Mouse (Mus musculus) spleen, adult 2 months (tissue): ENCODE measurements around the gene Olfr99. TPM values are rescaled to one million over a fixed set of nuclear protein-coding genes. Genes with fewer than 3 reads are reported as not detected.
"Not testable (repeated sequence)": the region's sequence is repeated elsewhere in the genome, so short reads cannot be mapped to it uniquely, and the experiment has no call there.

Experiments used
- DNase-seq, 2 experiments: peaks; one replicate each; pipeline versions ENCODE4 v3.0.0 to v3.0.0-alpha.2; 2012 to 2021; ENCODE audit warnings: low spot score in 2 of 2, low read depth in 1 of 2
- H3K27ac ChIP-seq: fragments of 200-500 bp; 2 replicates; pipeline ENCODE4 v1.5.1; 2012; ENCODE audit warnings: low read length, inconsistent platforms; ENCODE audit not compliant: insufficient read depth
- H3K27me3 ChIP-seq: fragments of 200-500 bp; 2 replicates; pipeline ENCODE4 v1.6.1; 2012; ENCODE audit warnings: mild to moderate bottlenecking, moderate library complexity, low read length, inconsistent platforms; ENCODE audit not compliant: control insufficient read depth, insufficient read depth
- H3K36me3 ChIP-seq: fragments of 200-500 bp; 2 replicates; pipeline ENCODE4 v1.6.1; 2012; ENCODE audit warnings: mild to moderate bottlenecking, low read length, inconsistent platforms; ENCODE audit not compliant: control insufficient read depth, insufficient read depth
- H3K4me1 ChIP-seq: fragments of 200-500 bp; 2 replicates; pipeline ENCODE4 v1.6.1; 2011; ENCODE audit warnings: inconsistent platforms; ENCODE audit not compliant: control insufficient read depth, insufficient read depth, insufficient read length
- H3K4me3 ChIP-seq: fragments of 200-500 bp; 2 replicates; pipeline ENCODE4 v1.5.1; 2011; ENCODE audit warnings: mild to moderate bottlenecking, inconsistent platforms; ENCODE audit not compliant: insufficient read depth, insufficient read length; ENCODE audit errors: extremely low read depth
- CTCF ChIP-seq: fragments of 200-500 bp; IDR thresholded peaks from 2 replicates; pipeline ENCODE4 v1.5.1; 2011; ENCODE audit warnings: mild to moderate bottlenecking, inconsistent platforms; ENCODE audit not compliant: insufficient read depth, insufficient read length, insufficient replicate concordance; ENCODE audit errors: extremely low read depth
- POLR2A ChIP-seq: fragments of 200-500 bp; IDR thresholded peaks from 2 replicates; pipeline ENCODE4 v1.6.1; 2011; ENCODE audit warnings: low read depth, low read length, inconsistent platforms
- WGBS: fragments of 180-500 bp; shearing (Covaris S2); methylation state at CpG from one replicate; pipeline ENCODE4 v1.1.7; 2018; 5-methylcytosine and 5-hydroxymethylcytosine counted together
- polyA plus RNA-seq: library from polyadenylated mRNA; depleted of rRNA; stranded (reverse); fragments of >200 nt; gene quantifications from 2 replicates; pipeline ENCODE4 v1.2.3, GENCODE M21; 2012; rRNA removed

Olfr99 gene
- polyA plus RNA-seq, 1 experiment: not detected

DNA sequence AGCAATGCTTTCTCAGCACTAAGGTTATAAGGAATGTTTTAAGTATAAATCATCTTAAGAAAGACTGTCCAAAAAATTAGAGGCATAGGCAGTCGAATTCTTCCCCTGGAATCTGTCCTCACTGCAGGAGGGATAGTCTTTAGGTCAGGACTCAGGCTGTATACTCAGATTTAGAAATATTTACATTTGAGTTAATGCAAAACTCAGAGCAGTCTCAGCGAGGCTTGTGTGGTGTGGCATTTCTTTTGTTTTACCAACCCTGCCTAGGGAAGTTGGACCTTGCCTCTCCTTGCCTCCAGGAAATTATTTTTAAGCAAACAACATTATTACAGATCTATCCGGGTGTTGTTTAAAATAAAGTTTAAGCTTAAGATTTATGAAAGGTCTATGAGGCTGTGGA lies 41.1 kb downstream of the Olfr99 start:
- Histone ChIP-seq H3K4me3 (no peak overlapping the region), H3K27ac (no peak overlapping the region), H3K36me3 (no peaks in the 10 kb centered on the region), H3K27me3 (no peaks in the 10 kb centered on the region), H3K4me1 (no peaks in the 10 kb centered on the region)
- 57% methylated on average over 3 of the region's 3 CpGs for WGBS
- TF ChIP-seq POLR2A: no peak
- no peak for TF ChIP-seq CTCF
- DNase-seq: no peak

DNA sequence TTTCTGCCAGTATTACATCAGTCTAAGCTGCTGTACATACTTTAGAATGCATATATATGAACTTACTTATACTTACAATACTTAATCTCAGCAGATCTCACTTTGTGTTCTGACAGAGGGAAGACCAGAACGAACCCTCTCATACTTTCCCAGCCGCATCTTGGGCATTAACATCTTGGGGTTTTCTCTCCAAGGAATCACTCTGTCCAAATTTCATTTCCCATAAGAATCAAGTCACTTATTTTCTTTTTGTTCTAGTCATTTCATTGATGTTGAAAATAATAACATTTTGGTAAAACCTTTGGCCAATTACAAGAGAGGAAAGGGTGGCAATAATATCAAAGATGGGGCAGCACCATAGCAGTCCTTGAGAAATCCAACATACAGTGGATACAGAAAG lies 46.0 kb downstream of the Olfr99 start, which contains the start of gene Olfr97:
Gene Olfr97 (minus strand): TSS at position 101 of the 400 bp plus-strand sequence.
- H3K27me3 ChIP-seq, H3K27ac ChIP-seq, H3K4me3 ChIP-seq, DNase-seq, H3K36me3 ChIP-seq, H3K4me1 ChIP-seq: not testable (repeated sequence)
- 90% methylated on average over 2 of the region's 2 CpGs for WGBS

Other genes starting within 250 kb of the Olfr99 start
- gene Gabbr1, start 237.5 kb downstream of the Olfr99 start, polyA plus RNA-seq: 28.7 and 29.7 TPM in 2 replicates
- gene Olfr90, start 195.0 kb downstream of the Olfr99 start, polyA plus RNA-seq: 0.14 TPM in 1 of 2 replicates, not detected in the other
- gene Olfr91, start 185.2 kb downstream of the Olfr99 start, polyA plus RNA-seq: not detected in 2 replicates
- not detected in 2 replicates for gene Olfr92, start 163.4 kb downstream of the Olfr99 start, polyA plus RNA-seq
- gene Olfr93, start 122.0 kb downstream of the Olfr99 start, polyA plus RNA-seq: not detected in 2 replicates
- gene Ubd, start 89.6 kb downstream of the Olfr99 start, polyA plus RNA-seq: 1.1 and 1.5 TPM in 2 replicates
- gene Olfr94, start 82.5 kb downstream of the Olfr99 start, polyA plus RNA-seq: not detected in 2 replicates
- gene Olfr95, start 70.3 kb downstream of the Olfr99 start, polyA plus RNA-seq: not detected in 2 replicates
- not detected in 2 replicates for gene Olfr96, start 63.3 kb downstream of the Olfr99 start, polyA plus RNA-seq
- gene Olfr97, start 46.1 kb downstream of the Olfr99 start, polyA plus RNA-seq: not detected in 2 replicates
- not detected in 2 replicates for gene Olfr98, start 19.7 kb downstream of the Olfr99 start, polyA plus RNA-seq
- 27.0 and 27.4 TPM in 2 replicates for gene H2-M3, start 13.2 kb downstream of the Olfr99 start, polyA plus RNA-seq
- gene Olfr101, start 20.9 kb upstream of the Olfr99 start, polyA plus RNA-seq: not detected in 2 replicates
- not detected in 2 replicates for gene Olfr102, start 33.6 kb upstream of the Olfr99 start, polyA plus RNA-seq
- gene Olfr103, start 56.2 kb upstream of the Olfr99 start, polyA plus RNA-seq: not detected in 2 replicates
- not detected in 2 replicates for gene Olfr104-ps, start 76.1 kb upstream of the Olfr99 start, polyA plus RNA-seq
- not detected in 2 replicates for gene Olfr105-ps, start 95.6 kb upstream of the Olfr99 start, polyA plus RNA-seq
- not detected in 2 replicates for gene Olfr106-ps, start 106.9 kb upstream of the Olfr99 start, polyA plus RNA-seq
- gene Olfr107, start 115.8 kb upstream of the Olfr99 start, polyA plus RNA-seq: not detected in 2 replicates
- not detected in 2 replicates for gene Olfr108, start 162.0 kb upstream of the Olfr99 start, polyA plus RNA-seq
- gene Olfr109, start 175.5 kb upstream of the Olfr99 start, polyA plus RNA-seq: not detected in 2 replicates
- 2.7 and 4.5 TPM in 2 replicates for gene H2-M2, start 200.1 kb upstream of the Olfr99 start, polyA plus RNA-seq
- gene Olfr110, start 209.0 kb upstream of the Olfr99 start, polyA plus RNA-seq: 0.05 TPM in 1 of 2 replicates, not detected in the other
- gene Olfr111, start 224.6 kb upstream of the Olfr99 start, polyA plus RNA-seq: 0.27 and 0.29 TPM in 2 replicates